Mouse (Mus musculus) embryo, embryonic 9.5 days (tissue): ENCODE measurements around the gene Ucp3.

Experiments used
- DNase-seq: peaks from one replicate; pipeline ENCODE4 v3.0.0-alpha.2; 2017; ENCODE audit errors: extremely low spot score

Gene Ucp3

DNA sequence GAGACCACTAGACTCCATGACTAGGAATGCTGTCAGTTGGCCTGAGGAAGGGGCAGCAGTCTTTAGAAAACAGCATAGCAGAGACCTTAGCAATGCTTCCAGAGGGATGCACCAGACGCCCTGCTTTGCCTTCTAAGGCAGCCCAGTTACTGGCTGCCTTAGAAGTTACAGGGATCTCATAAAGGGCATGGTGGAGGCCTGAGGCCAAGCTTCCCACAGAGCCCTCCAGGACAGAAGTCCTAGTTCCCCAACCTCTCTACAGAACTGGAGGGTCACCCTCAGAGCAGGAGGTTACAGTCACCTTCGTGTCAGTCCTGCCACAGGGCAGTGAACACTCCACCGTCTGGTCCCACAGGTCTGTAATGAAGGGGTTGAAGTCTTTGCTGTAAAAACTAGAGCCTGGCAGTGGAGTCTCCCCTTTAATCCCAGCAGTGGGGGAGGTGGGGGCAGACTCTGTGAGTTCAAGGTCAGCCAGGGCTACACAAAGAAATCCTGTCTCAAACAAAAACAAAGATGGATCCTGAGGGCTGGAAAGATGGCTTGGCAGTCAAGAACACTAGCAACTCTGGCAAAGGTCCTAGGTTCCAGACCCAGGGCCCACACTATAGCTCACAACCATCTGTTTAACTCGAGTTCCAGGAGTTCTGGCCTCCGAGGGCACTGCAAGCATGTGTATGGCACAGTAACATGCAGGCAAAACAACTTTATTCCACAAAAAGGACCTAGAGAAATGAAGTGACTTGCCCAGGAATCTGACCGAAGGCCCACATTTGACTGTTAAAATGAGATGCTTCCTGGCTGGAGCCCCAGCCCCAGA lies 28.4 kb downstream of the Ucp3 start:
- no peak for DNase-seq

GRCm38 (mm10) chr7:100501844-100502373 lies 29.1 kb downstream of the Ucp3 start:
- DNase-seq: no peak

DNA sequence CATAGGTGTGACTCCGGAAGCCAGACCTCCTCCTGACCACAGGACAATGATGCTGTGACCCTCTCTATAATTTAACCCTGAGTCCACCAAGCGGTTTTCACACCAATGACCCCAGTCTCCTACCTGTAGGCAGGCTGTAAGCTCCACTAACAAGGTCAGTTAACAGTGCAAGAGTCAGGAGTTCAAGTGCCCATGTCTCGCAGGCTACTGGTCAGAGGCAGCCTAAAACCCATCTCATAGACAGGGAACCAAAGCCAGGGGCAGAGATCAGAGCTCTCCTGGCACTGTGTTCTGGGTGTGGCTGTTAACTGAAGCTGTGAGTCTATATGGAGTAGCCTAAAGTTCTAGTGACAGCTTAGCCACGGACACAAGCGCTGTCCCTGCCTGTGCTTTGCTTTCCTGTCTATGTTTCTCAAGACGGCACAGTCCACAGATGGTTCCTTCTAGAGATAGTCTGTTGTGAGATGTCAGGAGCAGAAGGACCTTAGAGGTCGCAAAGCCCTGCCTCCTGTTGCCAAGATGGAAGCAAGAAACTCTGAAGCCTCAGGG lies 29.7 kb downstream of the Ucp3 start:
- DNase-seq: no peak

DNA sequence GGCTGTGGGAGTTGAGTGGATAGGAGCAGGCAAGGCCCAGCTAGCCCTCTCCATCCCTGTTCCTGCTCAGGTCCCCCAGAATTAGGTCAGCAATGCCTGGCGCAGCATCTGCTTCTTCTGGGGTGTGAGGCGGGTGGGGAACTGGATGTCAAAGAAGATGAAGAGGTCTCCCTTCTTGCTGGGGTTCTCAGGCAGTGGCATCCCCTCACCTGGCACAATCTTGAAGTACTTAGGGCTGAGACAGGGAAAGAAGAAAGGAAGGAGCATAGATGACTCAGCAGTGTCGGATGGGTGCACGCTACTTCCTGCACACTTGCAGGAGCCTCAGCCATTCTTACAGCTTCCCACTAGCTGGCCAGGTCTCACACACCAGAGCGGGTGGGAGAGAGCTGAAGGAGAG lies 30.3 kb downstream of the Ucp3 start:
- DNase-seq: no peak

GRCm38 (mm10) chr7:100504740-100505487 lies 32.1 kb downstream of the Ucp3 start:
- no peak for DNase-seq

GRCm38 (mm10) chr7:100506494-100506893 lies 33.7 kb downstream of the Ucp3 start:
- no peak for DNase-seq

DNA sequence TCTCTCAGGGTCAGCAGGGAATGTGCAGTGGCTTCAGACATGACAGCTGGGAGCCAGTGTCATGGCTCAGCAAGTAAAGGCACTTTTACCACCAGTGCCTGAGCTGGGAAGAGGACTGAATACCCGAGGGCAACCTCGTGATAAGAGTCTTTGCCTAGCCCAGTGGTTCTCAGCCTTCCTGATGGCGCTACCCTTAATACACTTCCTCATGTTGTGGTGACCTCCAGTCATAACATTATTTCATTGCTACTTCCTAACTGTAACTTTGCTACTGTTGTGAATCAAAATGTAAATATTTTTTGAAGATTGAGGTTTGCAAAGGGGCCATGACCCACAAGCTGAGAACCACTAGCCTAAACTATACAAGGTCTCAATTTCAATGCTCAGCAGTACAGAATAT lies 35.9 kb downstream of the Ucp3 start:
- DNase-seq: no peak

- no peak for DNase-seq
These were observed 38.8 kb downstream of the Ucp3 start for GRCm38 (mm10) chr7:100511602-100512001.

DNA sequence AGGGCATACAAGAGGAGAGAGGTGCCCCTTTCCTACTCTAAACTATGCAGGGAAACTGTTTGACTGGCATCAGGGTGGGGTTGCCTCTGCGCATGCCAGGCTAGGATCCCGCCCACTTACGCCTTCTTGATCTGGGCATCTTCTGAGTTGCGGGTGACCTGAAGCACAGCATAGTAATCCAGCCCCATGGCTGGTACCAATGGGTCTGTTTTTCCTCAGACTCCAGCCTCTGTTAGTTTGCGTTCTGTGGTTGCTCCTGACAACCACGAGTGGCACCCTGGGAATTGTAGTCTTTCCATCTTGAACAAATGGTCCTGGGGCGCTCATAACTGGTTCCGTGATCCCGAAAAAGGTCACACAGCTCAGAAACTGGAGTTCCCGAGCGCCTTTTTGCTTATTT lies 41.8 kb downstream of the Ucp3 start, which contains the start of gene Dnajb13:
Gene Dnajb13, minus strand, starts transcription at position 388 of the 400 bp plus-strand sequence.
- no peak for DNase-seq

DNA sequence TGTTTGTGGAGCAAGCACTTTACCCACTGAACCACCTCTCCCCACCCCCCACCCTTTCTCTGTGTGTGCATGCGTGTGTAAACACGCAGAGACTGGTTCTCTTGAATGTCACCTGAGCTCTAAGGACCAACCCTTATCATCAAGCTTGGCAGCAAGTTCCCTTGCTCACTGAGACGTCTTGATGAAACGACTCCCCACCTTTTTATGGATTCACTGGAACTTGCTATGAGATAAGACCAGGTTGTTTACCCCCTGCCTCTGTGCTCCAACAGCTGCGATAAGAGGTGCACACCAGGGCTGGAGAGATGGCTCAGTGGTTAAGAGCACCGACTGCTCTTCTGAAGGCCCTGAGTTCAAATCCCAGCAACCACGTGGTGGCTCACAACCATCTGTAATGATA lies 47.4 kb downstream of the Ucp3 start:
- no peak for DNase-seq

GRCm38 (mm10) chr7:100520663-100521285 lies 48.0 kb downstream of the Ucp3 start:
- peak; percentile 83 for DNase-seq

DNA sequence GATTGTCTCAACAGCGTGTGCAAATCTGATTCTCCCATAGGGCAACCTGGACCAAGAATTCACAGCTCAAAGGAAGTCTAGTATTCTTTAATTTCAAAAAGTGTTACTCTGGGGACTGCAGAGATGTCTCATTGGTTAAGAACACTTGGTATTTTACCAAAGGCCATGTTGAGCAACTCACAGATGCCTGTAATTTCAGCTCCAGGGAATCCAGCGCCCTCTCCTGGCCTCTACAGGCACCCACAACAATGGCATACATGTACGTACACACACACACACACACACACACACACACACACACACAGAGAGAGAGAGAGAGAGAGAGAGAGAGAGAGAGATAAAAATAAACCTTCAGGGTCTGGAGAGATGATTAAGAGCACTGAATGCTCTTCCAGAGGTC lies 49.4 kb downstream of the Ucp3 start:
- no peak for DNase-seq

DNA sequence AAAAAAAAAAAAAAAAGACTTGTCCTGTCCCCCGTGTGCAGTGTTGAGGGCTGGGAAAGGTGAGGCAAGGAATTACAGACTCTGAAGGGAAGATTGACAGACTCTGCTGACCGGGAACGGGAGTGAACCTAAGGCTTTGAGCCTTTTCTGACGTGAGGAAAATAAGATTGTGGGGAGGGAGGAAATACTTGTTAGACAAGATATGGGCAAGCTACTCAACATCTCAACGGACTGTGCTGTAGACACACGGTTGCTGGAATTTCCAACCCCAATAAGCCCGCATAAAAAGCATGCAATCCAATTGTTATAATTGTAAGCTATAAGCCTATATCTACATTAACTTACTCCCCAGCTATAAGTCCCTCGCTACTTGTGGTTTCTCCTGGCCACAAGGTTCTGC lies 51.9 kb downstream of the Ucp3 start:
- no peak for DNase-seq

GRCm38 (mm10) chr7:100530766-100531165 lies 58.0 kb downstream of the Ucp3 start:
- no peak for DNase-seq

DNA sequence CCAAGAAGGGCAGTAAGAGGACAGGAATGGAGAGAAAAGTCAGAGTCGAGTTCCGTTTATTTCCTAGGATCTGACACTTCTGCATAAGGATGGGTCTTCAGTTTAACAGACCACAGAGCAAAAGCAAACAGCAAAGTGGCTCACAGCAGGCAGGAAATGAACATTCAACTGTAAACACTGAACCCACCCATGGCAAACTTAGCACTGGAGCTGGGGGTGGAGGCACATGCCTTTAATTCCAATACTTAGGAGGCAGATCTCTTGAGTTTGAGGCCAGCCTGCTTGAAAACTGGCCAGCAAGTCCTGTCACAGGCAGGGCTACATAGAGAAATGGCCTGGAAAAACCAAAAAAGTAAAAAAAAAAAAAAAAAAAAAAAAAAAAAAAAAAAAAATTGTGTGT lies 60.7 kb downstream of the Ucp3 start:
- no peak for DNase-seq

GRCm38 (mm10) chr7:100534216-100534615 lies 61.4 kb downstream of the Ucp3 start:
- no peak for DNase-seq

DNA sequence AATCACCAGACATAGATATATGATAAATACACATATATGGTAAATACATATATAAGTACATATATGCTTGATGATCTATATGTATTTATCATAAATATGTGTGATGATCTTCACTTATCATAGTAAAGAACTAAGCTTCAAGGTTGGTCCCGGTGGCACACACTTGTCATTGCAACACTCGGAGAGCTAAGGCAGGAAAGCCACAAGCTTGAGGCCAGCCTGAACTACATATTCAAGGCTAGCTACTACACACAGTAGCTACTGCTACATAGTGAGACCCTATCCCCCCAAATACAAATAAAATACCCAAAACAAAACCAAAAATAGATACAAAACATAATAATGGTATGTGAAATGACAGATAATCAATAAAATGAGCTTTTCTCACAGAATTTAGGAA lies 63.0 kb downstream of the Ucp3 start:
- DNase-seq: no peak
